Mouse (Mus musculus): ENCODE measurements at regions not wholly inside any gene's neighbourhood (a gene's known extent, or its start where the extent isn't known, plus 50 kb on each side); places are given as distances from the start of the nearest gene placed in this dataset.

DNA sequence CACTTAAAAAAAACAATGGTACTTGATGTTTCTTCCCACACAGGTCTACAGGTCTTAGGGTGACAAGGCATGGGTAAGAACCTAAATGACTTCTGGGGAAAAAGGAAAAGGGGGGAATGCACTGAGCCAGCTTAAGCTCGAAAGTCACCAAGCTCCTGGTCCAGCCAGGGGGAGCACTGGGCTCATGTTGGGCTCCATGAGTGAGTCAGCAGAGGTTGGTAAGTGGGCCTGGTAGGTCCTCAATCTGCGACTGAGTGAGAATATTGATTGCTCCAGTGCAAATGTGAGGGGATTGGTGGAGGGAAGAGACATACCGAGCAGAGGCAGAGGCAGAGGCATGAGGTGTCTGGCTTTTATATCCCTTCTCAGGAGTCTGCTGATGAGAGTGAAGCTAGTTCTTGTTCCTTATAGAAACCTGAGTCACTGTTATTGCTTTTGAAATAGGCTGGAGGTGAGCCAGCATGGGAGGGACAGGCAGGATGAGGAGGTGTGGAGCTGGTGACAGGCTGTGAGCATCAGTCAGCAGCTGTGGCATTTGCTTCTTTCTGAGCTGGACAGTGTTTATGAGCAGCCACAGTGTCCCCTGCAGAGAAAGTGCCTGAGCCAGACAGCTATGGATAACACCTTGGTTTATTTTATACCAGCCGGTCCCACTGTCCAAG lies 63.2 kb upstream of the Slc22a23 start:
- no peaks in the 10 kb centered on the region for H3K36me3 ChIP-seq (ENCODE audit: control insufficient read depth, insufficient read depth)
- H3ac ChIP-seq (ENCODE audit: control insufficient read depth, insufficient read length), result no peak overlapping the region
- TF ChIP-seq POLR2AphosphoS2 (IDR thresholded peaks at IDR 0.05; ENCODE audit: insufficient read length, low read depth) (no peak), CEBPB (IDR thresholded peaks at IDR 0.05; ENCODE audit: insufficient read depth, poor library complexity, severe bottlenecking) (no peak), TCF3 (IDR thresholded peaks at IDR 0.05; ENCODE audit: insufficient read length, low read depth) (no peak), MYOD1 (IDR thresholded peaks at IDR 0.05; ENCODE audit: control insufficient read depth in 1 of 3, insufficient read length in 2 of 3, low read depth in 2 of 3) (peak; percentile 27 to 88 (median 46)), USF1 (IDR thresholded peaks at IDR 0.05; ENCODE audit: low read depth) (no peak), E2F4 (IDR thresholded peaks at IDR 0.05; ENCODE audit: insufficient read depth) (no peak), MYOG (IDR thresholded peaks at IDR 0.05; ENCODE audit: control insufficient read depth in 1 of 3, insufficient read depth in 1 of 3, insufficient read length in 2 of 3, low read depth in 2 of 3) (peak in 2 of 3 experiments; percentile 21), REST (IDR thresholded peaks at IDR 0.05; ENCODE audit: insufficient read depth, insufficient read length) (no peak), SRF (IDR thresholded peaks at IDR 0.05; ENCODE audit: control insufficient read depth, insufficient read length, low read depth) (no peak), TCF12 (IDR thresholded peaks at IDR 0.05; ENCODE audit: insufficient read depth, poor library complexity, severe bottlenecking) (no peak), POLR2A (IDR thresholded peaks at IDR 0.05; ENCODE audit: insufficient read length, low read depth) (no peak), MAX (IDR thresholded peaks at IDR 0.05; ENCODE audit: low read depth) (no peak)
- H3K4me3 ChIP-seq, result no peak overlapping the region
- no peaks in the 10 kb centered on the region for H3K27me3 ChIP-seq (ENCODE audit: control insufficient read depth, insufficient read depth, insufficient read length)
- peak overlapping the region; percentile 33 for H3K4me2 ChIP-seq (ENCODE audit: low read depth)
- H3K79me2 ChIP-seq (ENCODE audit: control insufficient read depth, insufficient read depth), result no peaks in the 10 kb centered on the region

GRCm38 (mm10) chr13:34406291-34406690 lies 61.3 kb upstream of the Slc22a23 start:
- H3K79me2 ChIP-seq (ENCODE audit: control insufficient read depth, insufficient read depth), result no peaks in the 10 kb centered on the region
- H3K36me3 ChIP-seq (ENCODE audit: control insufficient read depth, insufficient read depth), result no peaks in the 10 kb centered on the region
- TF ChIP-seq POLR2A (IDR thresholded peaks at IDR 0.05; ENCODE audit: insufficient read length, low read depth), result no peak
- TF ChIP-seq MAX (IDR thresholded peaks at IDR 0.05; ENCODE audit: low read depth), result no peak
- TF ChIP-seq SRF (IDR thresholded peaks at IDR 0.05; ENCODE audit: control insufficient read depth, insufficient read length, low read depth), result no peak
- no peak for TF ChIP-seq TCF12 (IDR thresholded peaks at IDR 0.05; ENCODE audit: insufficient read depth, poor library complexity, severe bottlenecking)
- no peak for TF ChIP-seq MYOG (IDR thresholded peaks at IDR 0.05; ENCODE audit: control insufficient read depth in 1 of 3, insufficient read depth in 1 of 3, insufficient read length in 2 of 3, low read depth in 2 of 3)
- no peak for TF ChIP-seq CEBPB (IDR thresholded peaks at IDR 0.05; ENCODE audit: insufficient read depth, poor library complexity, severe bottlenecking)
- TF ChIP-seq REST (IDR thresholded peaks at IDR 0.05; ENCODE audit: insufficient read depth, insufficient read length), result no peak
- H3ac ChIP-seq (ENCODE audit: control insufficient read depth, insufficient read length), result no peak overlapping the region
- no peaks in the 10 kb centered on the region for H3K27me3 ChIP-seq (ENCODE audit: control insufficient read depth, insufficient read depth, insufficient read length)
- H3K4me2 ChIP-seq (ENCODE audit: low read depth), result no peak overlapping the region
- H3K4me3 ChIP-seq, result no peak overlapping the region

- no peaks in the 10 kb centered on the region for H3K27me3 ChIP-seq (ENCODE audit: control insufficient read depth, insufficient read depth, insufficient read length)
- H3K4me3 ChIP-seq, result no peak overlapping the region
- TF ChIP-seq CEBPB (IDR thresholded peaks at IDR 0.05; ENCODE audit: insufficient read depth, poor library complexity, severe bottlenecking) (no peak), MAX (IDR thresholded peaks at IDR 0.05; ENCODE audit: low read depth) (no peak), TCF12 (IDR thresholded peaks at IDR 0.05; ENCODE audit: insufficient read depth, poor library complexity, severe bottlenecking) (no peak), USF1 (IDR thresholded peaks at IDR 0.05; ENCODE audit: low read depth) (no peak), POLR2A (IDR thresholded peaks at IDR 0.05; ENCODE audit: insufficient read length, low read depth) (no peak), SRF (IDR thresholded peaks at IDR 0.05; ENCODE audit: control insufficient read depth, insufficient read length, low read depth) (no peak), E2F4 (IDR thresholded peaks at IDR 0.05; ENCODE audit: insufficient read depth) (no peak), MYOG (IDR thresholded peaks at IDR 0.05; ENCODE audit: control insufficient read depth in 1 of 3, insufficient read depth in 1 of 3, insufficient read length in 2 of 3, low read depth in 2 of 3) (no peak), MYOD1 (IDR thresholded peaks at IDR 0.05; ENCODE audit: control insufficient read depth in 1 of 3, insufficient read length in 2 of 3, low read depth in 2 of 3) (no peak), REST (IDR thresholded peaks at IDR 0.05; ENCODE audit: insufficient read depth, insufficient read length) (no peak), TCF3 (IDR thresholded peaks at IDR 0.05; ENCODE audit: insufficient read length, low read depth) (no peak), POLR2AphosphoS2 (IDR thresholded peaks at IDR 0.05; ENCODE audit: insufficient read length, low read depth) (no peak)
- no peak overlapping the region for H3K4me2 ChIP-seq (ENCODE audit: low read depth)
- H3ac ChIP-seq (ENCODE audit: control insufficient read depth, insufficient read length), result no peak overlapping the region
- no peaks in the 10 kb centered on the region for H3K79me2 ChIP-seq (ENCODE audit: control insufficient read depth, insufficient read depth)
- no peaks in the 10 kb centered on the region for H3K36me3 ChIP-seq (ENCODE audit: control insufficient read depth, insufficient read depth)
Measured at GRCm38 (mm10) chr13:34402631-34403030, 57.6 kb upstream of the Slc22a23 start.

- TF ChIP-seq MYOD1 (IDR thresholded peaks at IDR 0.05; ENCODE audit: control insufficient read depth in 1 of 3, insufficient read length in 2 of 3, low read depth in 2 of 3) (no peak), USF1 (IDR thresholded peaks at IDR 0.05; ENCODE audit: low read depth) (no peak), SRF (IDR thresholded peaks at IDR 0.05; ENCODE audit: control insufficient read depth, insufficient read length, low read depth) (no peak), MAX (IDR thresholded peaks at IDR 0.05; ENCODE audit: low read depth) (no peak), E2F4 (IDR thresholded peaks at IDR 0.05; ENCODE audit: insufficient read depth) (no peak), POLR2AphosphoS2 (IDR thresholded peaks at IDR 0.05; ENCODE audit: insufficient read length, low read depth) (no peak), MYOG (IDR thresholded peaks at IDR 0.05; ENCODE audit: control insufficient read depth in 1 of 3, insufficient read depth in 1 of 3, insufficient read length in 2 of 3, low read depth in 2 of 3) (no peak), TCF12 (IDR thresholded peaks at IDR 0.05; ENCODE audit: insufficient read depth, poor library complexity, severe bottlenecking) (no peak), POLR2A (IDR thresholded peaks at IDR 0.05; ENCODE audit: insufficient read length, low read depth) (no peak), REST (IDR thresholded peaks at IDR 0.05; ENCODE audit: insufficient read depth, insufficient read length) (no peak), TCF3 (IDR thresholded peaks at IDR 0.05; ENCODE audit: insufficient read length, low read depth) (no peak), CEBPB (IDR thresholded peaks at IDR 0.05; ENCODE audit: insufficient read depth, poor library complexity, severe bottlenecking) (no peak)
- Histone ChIP-seq H3K4me3 (no peak overlapping the region), H3ac (ENCODE audit: control insufficient read depth, insufficient read length) (no peak overlapping the region), H3K79me2 (ENCODE audit: control insufficient read depth, insufficient read depth) (no peaks in the 10 kb centered on the region), H3K27me3 (ENCODE audit: control insufficient read depth, insufficient read depth, insufficient read length) (no peaks in the 10 kb centered on the region), H3K4me2 (ENCODE audit: low read depth) (no peak overlapping the region), H3K36me3 (ENCODE audit: control insufficient read depth, insufficient read depth) (no peaks in the 10 kb centered on the region)
Measured at GRCm38 (mm10) chr13:34401031-34401430, 56.0 kb upstream of the Slc22a23 start.

All from myocyte (in vitro differentiated cells).